Mouse (Mus musculus) common myeloid progenitor, adult 5-6 weeks (primary cell): Measurements from ENCODE around the gene Etnk2. TPM values are rescaled to one million over a fixed set of nuclear protein-coding genes. Genes with fewer than 3 reads are reported as not detected.

Source experiments
- ATAC-seq: replicated peaks from 2 replicates; pipeline ENCODE4 v1.8.0; 2016; ENCODE audit warnings: low read depth, mild to moderate bottlenecking, moderate TSS enrichment, inconsistent platforms; ENCODE audit not compliant: poor library complexity, severe bottlenecking
- total RNA-seq: library from RNA; stranded (forward); fragments of 200-1000, 187-1606 nt; gene quantifications from 2 replicates; pipeline ENCODE4 v1.2.3, GENCODE M21; 2017

The Etnk2 gene
- total RNA-seq, 1 experiment from 2014 or later: not detected

GRCm38 (mm10) chr1:133347693-133348520 is 15.5 kb upstream of the Etnk2 start:
- peak; percentile 90 for ATAC-seq

GRCm38 (mm10) chr1:133350210-133350609 is 13.2 kb upstream of the Etnk2 start, which contains the start of gene Ren1:
TSS of gene Ren1 (plus strand) at chr1:133350510.
- no peak for ATAC-seq

- ATAC-seq: no peak
Measured at GRCm38 (mm10) chr1:133351762-133352161, 11.6 kb upstream of the Etnk2 start.

GRCm38 (mm10) chr1:133353371-133353809 is 10.0 kb upstream of the Etnk2 start:
- ATAC-seq: peak; percentile 87

- no peak for ATAC-seq
Measured at GRCm38 (mm10) chr1:133355469-133355868, 7.9 kb upstream of the Etnk2 start.

- ATAC-seq: no peak
Measured at GRCm38 (mm10) chr1:133355912-133356311, 7.5 kb upstream of the Etnk2 start.

- no peak for ATAC-seq
Measured at GRCm38 (mm10) chr1:133356330-133356729, 7.0 kb upstream of the Etnk2 start.

GRCm38 (mm10) chr1:133361006-133361405 is 2.4 kb upstream of the Etnk2 start:
- no peak for ATAC-seq

- ATAC-seq: no peak
Measured at GRCm38 (mm10) chr1:133362103-133362502, 1.3 kb upstream of the Etnk2 start.

- ATAC-seq: no peak
Measured at GRCm38 (mm10) chr1:133364022-133364630, 754 bp downstream of the Etnk2 start.

GRCm38 (mm10) chr1:133364890-133365289 is 1.5 kb downstream of the Etnk2 start:
- ATAC-seq: no peak

GRCm38 (mm10) chr1:133366951-133367605 is 3.7 kb downstream of the Etnk2 start:
- ATAC-seq: no peak

GRCm38 (mm10) chr1:133367606-133368488 is 4.5 kb downstream of the Etnk2 start:
- peak; percentile 70 for ATAC-seq

GRCm38 (mm10) chr1:133368644-133369043 is 5.3 kb downstream of the Etnk2 start:
- ATAC-seq: no peak

GRCm38 (mm10) chr1:133370352-133370751 is 7.0 kb downstream of the Etnk2 start:
- no peak for ATAC-seq

- no peak for ATAC-seq
Measured at GRCm38 (mm10) chr1:133371431-133371830, 8.1 kb downstream of the Etnk2 start.

- ATAC-seq: 0 out of 2 replicates have a peak, but pooled peaks have one; percentile 11
Measured at GRCm38 (mm10) chr1:133372113-133372512, 8.7 kb downstream of the Etnk2 start.

GRCm38 (mm10) chr1:133375696-133376346 is 12.4 kb downstream of the Etnk2 start:
- no peak for ATAC-seq

- no peak for ATAC-seq
Measured at GRCm38 (mm10) chr1:133377547-133377946, 14.2 kb downstream of the Etnk2 start.
